Mouse (Mus musculus): ENCODE measurements around the gene Tap1.

GRCm38 (mm10) chr17:34224816-34225215 is 37.5 kb downstream of the Tap1 start:
- TF ChIP-seq CTCF (IDR thresholded peaks at IDR 0.05 in 2 of 3, conservative IDR thresholded peaks at IDR 0.05 in 1 of 3; ENCODE audit: control insufficient read depth in 1 of 3, insufficient read depth in 1 of 3, low read depth in 2 of 3, low read length in 3 of 3, poor library complexity in 1 of 3, severe bottlenecking in 1 of 3), result no peak
- TF ChIP-seq SIN3A (IDR thresholded peaks at IDR 0.05; ENCODE audit: low read length), result no peak
- TF ChIP-seq GATA1 (IDR thresholded peaks at IDR 0.05; ENCODE audit: low read depth, low read length), result no peak
- no peak for TF ChIP-seq TAL1 (IDR thresholded peaks at IDR 0.05; ENCODE audit: low read length)
- no peak for TF ChIP-seq UBTF (IDR thresholded peaks at IDR 0.05; ENCODE audit: borderline replicate concordance, insufficient read depth, low read depth, low read length)
- TF ChIP-seq ZMIZ1 (IDR thresholded peaks at IDR 0.05; ENCODE audit: low read depth, low read length), result no peak
- TF ChIP-seq ZC3H11A (IDR thresholded peaks at IDR 0.05; ENCODE audit: low read depth, low read length), result no peak
- no peak for TF ChIP-seq ELF1 (IDR thresholded peaks at IDR 0.05; ENCODE audit: low read depth, low read length)
- TF ChIP-seq POLR2A (IDR thresholded peaks at IDR 0.05; ENCODE audit: control insufficient read depth in 1 of 2, insufficient read depth in 1 of 2, low read depth in 1 of 2, low read length in 2 of 2, poor library complexity in 1 of 2), result no peak
- TF ChIP-seq KAT2A (conservative IDR thresholded peaks at IDR 0.05; ENCODE audit: low read depth, low read length), result no peak
- no peak for TF ChIP-seq POLR2AphosphoS5 (IDR thresholded peaks at IDR 0.05; ENCODE audit: borderline replicate concordance, low read depth, low read length)
- TF ChIP-seq EP300 (IDR thresholded peaks at IDR 0.05; ENCODE audit: low read depth in 1 of 2, low read length in 2 of 2), result no peak
- TF ChIP-seq HCFC1 (IDR thresholded peaks at IDR 0.05; ENCODE audit: low read depth, low read length), result no peak
